Mouse (Mus musculus) cerebellum, adult 8-10 months (tissue): ENCODE results near the gene F5.

Experiments
- DNase-seq: peaks from one replicate; pipeline ENCODE4 v3.0.0; 2022

F5 gene

GRCm38 (mm10) chr1:164151387-164152088 lies at the start of gene F5:
Gene F5 (plus strand): TSS chr1:164151838.
- DNase-seq: no peak

- DNase-seq: no peak
Measured at GRCm38 (mm10) chr1:164109763-164110162, 41.9 kb upstream of the F5 start.

- no peak for DNase-seq
Measured at GRCm38 (mm10) chr1:164110591-164111329, 40.9 kb upstream of the F5 start.

- DNase-seq: no peak
Measured at GRCm38 (mm10) chr1:164114280-164114679, 37.4 kb upstream of the F5 start.

GRCm38 (mm10) chr1:164114947-164115493 lies 36.6 kb upstream of the F5 start, which contains the start of gene Selp:
Gene Selp (plus strand): TSS chr1:164115264.
- no peak for DNase-seq

- no peak for DNase-seq
Measured at GRCm38 (mm10) chr1:164115647-164116046, 36.0 kb upstream of the F5 start.

GRCm38 (mm10) chr1:164117869-164118268 lies 33.8 kb upstream of the F5 start:
- no peak for DNase-seq

- no peak for DNase-seq
Measured at GRCm38 (mm10) chr1:164119892-164120776, 31.5 kb upstream of the F5 start.

- no peak for DNase-seq
Measured at GRCm38 (mm10) chr1:164120777-164121158, 30.9 kb upstream of the F5 start.

GRCm38 (mm10) chr1:164123836-164124235 lies 27.8 kb upstream of the F5 start:
- no peak for DNase-seq

- no peak for DNase-seq
Measured at GRCm38 (mm10) chr1:164130013-164130412, 21.6 kb upstream of the F5 start.

- DNase-seq: no peak
Measured at GRCm38 (mm10) chr1:164132609-164133008, 19.0 kb upstream of the F5 start.

GRCm38 (mm10) chr1:164134101-164134500 lies 17.5 kb upstream of the F5 start:
- DNase-seq: no peak

- DNase-seq: no peak
Measured at GRCm38 (mm10) chr1:164135360-164135759, 16.3 kb upstream of the F5 start.

GRCm38 (mm10) chr1:164135960-164136359 lies 15.7 kb upstream of the F5 start:
- DNase-seq: no peak

- DNase-seq: no peak
Measured at GRCm38 (mm10) chr1:164136636-164137035, 15.0 kb upstream of the F5 start.

GRCm38 (mm10) chr1:164138365-164139130 lies 13.1 kb upstream of the F5 start:
- peak; percentile 34 for DNase-seq

GRCm38 (mm10) chr1:164139464-164139863 lies 12.2 kb upstream of the F5 start:
- no peak for DNase-seq

GRCm38 (mm10) chr1:164149083-164149482 lies 2.6 kb upstream of the F5 start:
- no peak for DNase-seq

GRCm38 (mm10) chr1:164152836-164153235 lies 1.2 kb downstream of the F5 start:
- DNase-seq: no peak

- no peak for DNase-seq
Measured at GRCm38 (mm10) chr1:164154983-164155382, 3.3 kb downstream of the F5 start.

GRCm38 (mm10) chr1:164158571-164158970 lies 6.9 kb downstream of the F5 start:
- no peak for DNase-seq
